Mouse (Mus musculus): ENCODE data around the gene Col5a3. TPM values are rescaled to one million over a fixed set of nuclear protein-coding genes. Genes with fewer than 3 reads are reported as not detected.

Gene Col5a3
- polyA plus RNA-seq, 1 experiment from 2014 or later = 2.4 TPM

DNA sequence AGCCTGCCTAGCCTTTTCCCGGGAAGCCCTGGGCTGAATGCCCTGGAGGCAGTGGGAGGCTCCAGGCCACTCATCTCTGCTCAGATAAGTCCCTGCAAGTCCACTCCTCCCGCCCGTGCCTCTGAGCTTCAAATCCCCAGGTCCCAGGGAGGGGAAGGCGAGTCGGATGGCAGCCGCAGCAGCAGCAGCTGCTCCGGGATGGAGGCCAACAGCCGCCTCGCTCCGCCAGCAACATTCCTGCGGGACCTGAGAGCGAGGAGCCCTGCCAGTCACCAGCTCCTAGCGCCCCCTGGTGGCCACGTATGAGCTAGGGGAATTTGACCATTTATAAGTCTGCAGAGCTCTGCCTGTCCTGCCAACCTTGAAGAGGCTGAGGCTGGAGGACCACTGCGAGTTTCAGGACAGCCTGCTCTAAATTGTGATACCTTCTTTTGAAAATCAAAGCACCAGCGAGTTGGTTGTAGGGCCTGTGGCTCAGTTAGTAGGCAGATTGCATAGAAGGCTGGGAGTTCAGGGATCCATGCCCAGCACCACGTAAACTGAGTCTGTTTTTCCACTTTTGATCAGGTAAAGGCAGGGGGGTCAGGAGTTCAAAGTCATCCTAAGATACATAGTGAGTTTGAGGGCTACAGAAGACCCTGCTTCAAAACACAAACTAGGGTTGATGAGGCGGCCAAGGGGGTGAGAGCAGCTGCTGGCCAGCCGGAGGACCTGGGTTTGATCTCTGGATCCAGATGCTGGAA lies 16.2 kb upstream of the Col5a3 start:
- ATAC-seq (ENCODE audit: low FRiP score, low TSS enrichment) = peak; percentile 90
- DNase-seq (ENCODE audit: low spot score) = peak; percentile 93
- Histone ChIP-seq H3K9me3 (ENCODE audit: control insufficient read depth, low read length) (no peaks in the 10 kb centered on the region), H3K27ac (replicated peaks) (no peak overlapping the region), H3K27me3 (ENCODE audit: control insufficient read depth, insufficient read depth, low read length) (no peaks in the 10 kb centered on the region), H3K36me3 (ENCODE audit: control insufficient read depth, insufficient read depth, low read length) (no peaks in the 10 kb centered on the region), H3K4me3 (ENCODE audit: low read depth, low read length) (no peak overlapping the region), H3K4me2 (replicated peaks; ENCODE audit: low read depth) (no peak overlapping the region), H3K9ac (ENCODE audit: low read length) (no peak overlapping the region), H3K4me1 (replicated peaks; ENCODE audit: control insufficient read depth, insufficient read depth) (peaks cover 3% of the 10 kb centered on the region; the same call in 1 of the 2 replicates)
- TF ChIP-seq EP300 (optimal IDR thresholded peaks at IDR 0.05) (no peak), CTCF (IDR thresholded peaks at IDR 0.05; ENCODE audit: low read depth) (peak; percentile 99)
- WGBS = 14% methylated on average over 19 of the region's 19 CpGs

DNA sequence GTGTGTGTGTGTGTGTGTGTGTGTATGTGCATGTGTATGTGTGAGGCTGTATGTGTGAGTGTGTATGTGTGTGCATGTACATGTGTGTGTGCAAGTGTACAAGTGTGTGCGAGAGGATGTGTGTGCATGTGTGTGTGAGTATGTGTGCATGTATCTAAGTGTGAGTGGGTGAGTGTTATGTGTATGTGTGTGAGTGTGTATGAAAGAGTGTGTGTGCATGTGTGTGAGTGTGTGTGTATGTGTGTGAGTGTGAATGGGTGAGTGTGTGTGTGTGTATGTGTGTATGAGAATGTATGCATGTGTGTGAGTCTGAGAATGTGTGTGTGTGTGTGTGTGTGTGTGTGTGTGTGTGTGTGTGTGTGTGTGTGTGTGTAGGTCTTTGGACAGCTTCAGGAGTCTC lies 13.3 kb upstream of the Col5a3 start:
- DNase-seq (ENCODE audit: low spot score) = no peak
- no peak for ATAC-seq (ENCODE audit: low FRiP score, low TSS enrichment)
- Histone ChIP-seq H3K27ac (replicated peaks) (no peak overlapping the region), H3K4me1 (replicated peaks; ENCODE audit: control insufficient read depth, insufficient read depth) (peaks cover 3% of the 10 kb centered on the region; the same call in 1 of the 2 replicates), H3K36me3 (ENCODE audit: control insufficient read depth, insufficient read depth, low read length) (no peaks in the 10 kb centered on the region), H3K27me3 (ENCODE audit: control insufficient read depth, insufficient read depth, low read length) (no peaks in the 10 kb centered on the region), H3K9ac (ENCODE audit: low read length) (no peak overlapping the region), H3K4me3 (ENCODE audit: low read depth, low read length) (no peak overlapping the region), H3K9me3 (ENCODE audit: control insufficient read depth, low read length) (no peaks in the 10 kb centered on the region), H3K4me2 (replicated peaks; ENCODE audit: low read depth) (no peak overlapping the region)
- TF ChIP-seq CTCF (IDR thresholded peaks at IDR 0.05; ENCODE audit: low read depth) (no peak), EP300 (optimal IDR thresholded peaks at IDR 0.05) (no peak)
- WGBS = 95% methylated on average over 1 of the region's 1 CpGs

DNA sequence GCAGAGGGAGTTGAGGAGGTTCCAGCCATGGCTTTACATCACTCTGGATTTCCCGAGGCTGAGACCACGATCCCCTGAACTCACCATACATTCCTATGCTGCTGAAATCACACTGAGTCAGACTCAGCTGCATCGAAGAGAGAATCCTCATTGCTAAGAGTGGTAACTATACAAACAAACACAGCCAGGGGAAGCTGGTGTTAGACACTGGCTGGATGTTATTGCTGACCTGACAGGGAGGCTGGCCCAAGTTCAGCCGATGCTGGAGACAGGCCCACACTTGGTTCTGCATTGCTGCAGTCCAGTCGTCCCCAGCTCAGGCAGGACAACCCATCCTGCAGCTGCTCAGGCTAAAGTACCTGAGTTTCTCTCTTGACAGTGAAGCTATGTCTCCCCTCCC lies 10.9 kb upstream of the Col5a3 start:
- ATAC-seq (ENCODE audit: low FRiP score, low TSS enrichment) = peak; percentile 67; the same call in 1 of the 2 replicates
- no peaks in the 10 kb centered on the region for H3K27me3 ChIP-seq (ENCODE audit: control insufficient read depth, insufficient read depth, low read length)
- 33% methylated on average over 5 of the region's 5 CpGs for WGBS

DNA sequence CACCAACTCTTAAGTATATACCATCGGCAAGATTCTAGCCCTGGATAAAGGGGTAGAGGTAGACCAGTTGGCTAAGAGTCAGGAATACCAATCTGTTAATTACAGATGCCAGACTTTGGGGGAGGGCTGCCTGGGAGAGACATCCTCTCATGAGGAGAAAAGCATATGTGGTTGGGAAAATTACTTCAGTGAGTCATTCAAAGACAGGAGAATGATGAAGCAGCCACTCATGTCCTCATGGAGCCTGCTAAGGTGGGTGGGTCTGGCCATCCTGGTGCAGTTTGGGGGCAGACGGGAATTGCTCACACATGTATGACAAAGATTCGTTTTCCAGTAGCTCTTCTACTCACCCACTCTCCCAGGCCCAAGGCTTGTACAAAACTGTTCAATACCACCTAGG lies 8.0 kb upstream of the Col5a3 start:
- no peak for ATAC-seq (ENCODE audit: low FRiP score, low TSS enrichment)
- no peak for DNase-seq (ENCODE audit: low spot score)
- no peak overlapping the region for H3K4me3 ChIP-seq (ENCODE audit: low read depth, low read length)
- no peak overlapping the region for H3K27ac ChIP-seq (replicated peaks)
- WGBS = 80% methylated on average over 3 of the region's 3 CpGs
- no peaks in the 10 kb centered on the region for H3K36me3 ChIP-seq (ENCODE audit: control insufficient read depth, insufficient read depth, low read length)
- H3K4me2 ChIP-seq (replicated peaks; ENCODE audit: low read depth) = no peak overlapping the region
- no peaks in the 10 kb centered on the region for H3K9me3 ChIP-seq (ENCODE audit: control insufficient read depth, low read length)
- no peaks in the 10 kb centered on the region for H3K4me1 ChIP-seq (replicated peaks; ENCODE audit: control insufficient read depth, insufficient read depth)
- TF ChIP-seq EP300 (optimal IDR thresholded peaks at IDR 0.05) (no peak), CTCF (IDR thresholded peaks at IDR 0.05; ENCODE audit: low read depth) (no peak)
- no peaks in the 10 kb centered on the region for H3K27me3 ChIP-seq (ENCODE audit: control insufficient read depth, insufficient read depth, low read length)
- no peak overlapping the region for H3K9ac ChIP-seq (ENCODE audit: low read length)

More for the DNA sequence above, 10.9 kb upstream of the Col5a3 start:
- Histone ChIP-seq H3K4me3 (ENCODE audit: low read depth, low read length) (no peak overlapping the region), H3K9ac (ENCODE audit: low read length) (no peak overlapping the region), H3K4me1 (replicated peaks; ENCODE audit: control insufficient read depth, insufficient read depth) (peaks cover 3% of the 10 kb centered on the region; the same call in 1 of the 2 replicates), H3K9me3 (ENCODE audit: control insufficient read depth, low read length) (no peaks in the 10 kb centered on the region), H3K27ac (replicated peaks) (no peak overlapping the region), H3K4me2 (replicated peaks; ENCODE audit: low read depth) (no peak overlapping the region), H3K36me3 (ENCODE audit: control insufficient read depth, insufficient read depth, low read length) (no peaks in the 10 kb centered on the region)
- no peak for DNase-seq (ENCODE audit: low spot score)
- TF ChIP-seq EP300 (optimal IDR thresholded peaks at IDR 0.05) (no peak), CTCF (IDR thresholded peaks at IDR 0.05; ENCODE audit: low read depth) (no peak)

DNA sequence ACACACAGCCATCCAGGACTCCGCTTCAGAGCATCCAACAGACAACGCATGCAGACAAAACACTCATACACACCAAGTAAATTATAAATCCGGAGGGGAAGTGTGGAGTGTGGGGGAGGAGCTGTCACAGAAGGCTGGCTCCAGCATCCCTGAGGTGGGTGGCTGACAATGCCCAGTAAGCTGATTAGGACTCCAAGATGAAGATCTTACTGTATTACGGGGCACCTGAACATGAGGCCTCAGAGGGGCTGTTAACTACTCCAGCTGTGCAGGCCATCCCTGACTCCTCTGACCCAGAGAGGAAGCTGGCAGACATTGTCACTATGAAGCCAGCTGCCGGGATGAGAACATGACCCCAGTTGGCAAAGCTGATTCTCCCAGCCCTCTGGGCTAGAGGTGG lies 5.1 kb upstream of the Col5a3 start:
- no peaks in the 10 kb centered on the region for H3K36me3 ChIP-seq (ENCODE audit: control insufficient read depth, insufficient read depth, low read length)
- no peak overlapping the region for H3K4me3 ChIP-seq (ENCODE audit: low read depth, low read length)
- H3K4me2 ChIP-seq (replicated peaks; ENCODE audit: low read depth) = no peak overlapping the region
- H3K27ac ChIP-seq (replicated peaks) = no peak overlapping the region
- no peak for TF ChIP-seq CTCF (IDR thresholded peaks at IDR 0.05; ENCODE audit: low read depth)
- TF ChIP-seq EP300 (optimal IDR thresholded peaks at IDR 0.05) = no peak
- no peak for ATAC-seq (ENCODE audit: low FRiP score, low TSS enrichment)
- no peaks in the 10 kb centered on the region for H3K9me3 ChIP-seq (ENCODE audit: control insufficient read depth, low read length)
- no peak for DNase-seq (ENCODE audit: low spot score)
- no peaks in the 10 kb centered on the region for H3K27me3 ChIP-seq (ENCODE audit: control insufficient read depth, insufficient read depth, low read length)
- no peaks in the 10 kb centered on the region for H3K4me1 ChIP-seq (replicated peaks; ENCODE audit: control insufficient read depth, insufficient read depth)
- WGBS = 76% methylated on average over 5 of the region's 5 CpGs
- H3K9ac ChIP-seq (ENCODE audit: low read length) = no peak overlapping the region

DNA sequence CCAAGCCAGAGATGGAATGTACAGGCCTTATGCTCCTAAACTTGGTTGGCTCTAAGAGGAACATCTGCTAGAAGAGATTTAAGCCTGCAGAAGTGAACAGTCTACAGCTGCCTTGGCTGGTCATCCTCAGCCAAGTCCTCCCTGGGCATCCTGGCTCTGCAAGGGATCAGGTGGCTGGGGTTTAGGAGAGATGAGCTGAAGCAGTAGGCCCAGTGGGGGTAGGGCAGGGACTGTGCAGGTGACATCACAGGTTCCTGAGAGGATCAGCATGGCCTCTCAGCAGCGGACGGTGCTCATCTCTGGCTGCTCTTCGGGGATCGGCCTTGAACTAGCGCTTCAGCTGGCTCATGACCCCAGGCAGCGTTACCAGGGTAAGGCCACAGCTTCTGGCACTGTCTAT lies 3.4 kb upstream of the Col5a3 start, which contains the start of gene Rdh8:
TSS of gene Rdh8 (plus strand) at position 268 of the 400 bp plus-strand sequence.
- Histone ChIP-seq H3K9me3 (ENCODE audit: control insufficient read depth, low read length) (no peaks in the 10 kb centered on the region), H3K4me1 (replicated peaks; ENCODE audit: control insufficient read depth, insufficient read depth) (no peaks in the 10 kb centered on the region), H3K27me3 (ENCODE audit: control insufficient read depth, insufficient read depth, low read length) (no peaks in the 10 kb centered on the region), H3K4me3 (ENCODE audit: low read depth, low read length) (no peak within 1 kb of the TSS), H3K27ac (replicated peaks) (no peak within 1 kb of the TSS), H3K4me2 (replicated peaks; ENCODE audit: low read depth) (no peak within 1 kb of the TSS), H3K36me3 (ENCODE audit: control insufficient read depth, insufficient read depth, low read length) (no peaks in the 10 kb centered on the region), H3K9ac (ENCODE audit: low read length) (no peak within 1 kb of the TSS)
- 71% methylated on average over 6 of the region's 6 CpGs for WGBS
- DNase-seq (ENCODE audit: low spot score) (no peak), ATAC-seq (ENCODE audit: low FRiP score, low TSS enrichment) (no peak)
- no peak for TF ChIP-seq EP300 (optimal IDR thresholded peaks at IDR 0.05)
- TF ChIP-seq CTCF (IDR thresholded peaks at IDR 0.05; ENCODE audit: low read depth) = no peak

Measured in stomach, postnatal 0 days (tissue).